Mouse (Mus musculus) megakaryocyte, embryonic 14.5 days (primary cell): ENCODE measurements at regions not wholly inside any gene's neighbourhood (a gene's known extent, or its start where the extent isn't known, plus 50 kb on each side); places are given as distances from the start of the nearest gene placed in this dataset.

Experiments
- FLI1 ChIP-seq: IDR thresholded peaks from 2 replicates; pipeline ENCODE4 v1.6.1; 2012; ENCODE audit warnings: low read length, inconsistent platforms, mixed read lengths
- GATA1 ChIP-seq: IDR thresholded peaks from 3 replicates; pipeline ENCODE4 v1.6.1; 2012; ENCODE audit warnings: mixed read lengths, low read length, inconsistent platforms, borderline replicate concordance

- TF ChIP-seq GATA1 (no peak), FLI1 (no peak)
Observed at GRCm38 (mm10) chr5:42969209-42969608, 263.8 kb upstream of the Cpeb2 start.
